Mouse (Mus musculus): ENCODE results near the gene Gm49416. TPM values are rescaled to one million over a fixed set of nuclear protein-coding genes. Genes with fewer than 3 reads are reported as not detected.

The Gm49416 gene
- polyA plus RNA-seq, 1 experiment from 2014 or later, result not detected

DNA sequence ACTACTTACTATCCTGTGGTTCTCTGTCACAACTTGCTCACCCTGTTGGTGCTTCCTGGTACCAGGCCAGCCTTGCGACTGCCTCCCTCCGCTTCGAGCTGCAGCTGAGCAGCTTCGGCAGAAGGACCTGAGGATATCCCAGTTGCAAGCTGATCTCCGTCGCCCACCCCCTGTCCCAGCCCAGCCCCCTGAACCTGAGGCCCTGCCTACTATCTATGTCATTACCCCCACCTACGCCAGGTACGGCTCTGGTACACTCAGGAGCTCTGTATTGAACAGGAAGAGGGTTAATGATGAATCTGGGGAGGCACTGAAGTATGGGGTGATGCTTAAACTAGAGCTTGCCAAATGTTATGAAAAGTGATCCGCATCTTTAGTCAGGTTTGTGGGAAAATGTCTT is 33.0 kb downstream of the Gm49416 start:
- Histone ChIP-seq H3K27me3 (replicated peaks) (no peaks in the 10 kb centered on the region), H3K9me3 (replicated peaks) (no peaks in the 10 kb centered on the region), H3K4me1 (replicated peaks) (peaks cover 15% of the 10 kb centered on the region), H3K4me3 (no peak overlapping the region; the same call in 1 of the 2 replicates), H3K4me2 (peak overlapping the region; percentile 83), H3K27ac (ENCODE audit: poor library complexity, severe bottlenecking) (no peak overlapping the region), H3K9ac (0 out of 2 replicates have a peak overlapping the region, but pooled peaks have one; percentile 25), H3K36me3 (peaks cover 27% of the 10 kb centered on the region)
- no peak for ATAC-seq (ENCODE audit: insufficient number of reproducible peaks, low FRiP score)
- WGBS, result 78% methylated on average over 9 of the region's 9 CpGs

- Histone ChIP-seq H3K27ac (ENCODE audit: poor library complexity, severe bottlenecking) (no peak overlapping the region), H3K9ac (no peak overlapping the region), H3K27me3 (replicated peaks) (no peaks in the 10 kb centered on the region; the same call in 1 of the 2 replicates), H3K36me3 (peaks cover 41% of the 10 kb centered on the region), H3K4me3 (no peak overlapping the region), H3K4me2 (no peak overlapping the region), H3K4me1 (replicated peaks) (peaks cover 19% of the 10 kb centered on the region), H3K9me3 (replicated peaks) (no peaks in the 10 kb centered on the region)
- WGBS, result 92% methylated on average over 2 of the region's 2 CpGs
- no peak for ATAC-seq (ENCODE audit: insufficient number of reproducible peaks, low FRiP score)
Observed at GRCm38 (mm10) chr19:8926766-8927165, 38.0 kb downstream of the Gm49416 start.

GRCm38 (mm10) chr19:8927891-8928525 is 39.3 kb downstream of the Gm49416 start:
- 84% methylated on average over 12 of the region's 12 CpGs for WGBS
- no peak overlapping the region for H3K4me3 ChIP-seq
- no peaks in the 10 kb centered on the region for H3K9me3 ChIP-seq (replicated peaks)
- no peak overlapping the region for H3K9ac ChIP-seq
- no peak overlapping the region for H3K27ac ChIP-seq (ENCODE audit: poor library complexity, severe bottlenecking)
- peaks cover 18% of the 10 kb centered on the region for H3K4me1 ChIP-seq (replicated peaks)
- H3K36me3 ChIP-seq, result peaks cover 40% of the 10 kb centered on the region
- ATAC-seq (ENCODE audit: insufficient number of reproducible peaks, low FRiP score), result no peak
- H3K4me2 ChIP-seq, result no peak overlapping the region
- no peaks in the 10 kb centered on the region; the same call in 1 of the 2 replicates for H3K27me3 ChIP-seq (replicated peaks)

DNA sequence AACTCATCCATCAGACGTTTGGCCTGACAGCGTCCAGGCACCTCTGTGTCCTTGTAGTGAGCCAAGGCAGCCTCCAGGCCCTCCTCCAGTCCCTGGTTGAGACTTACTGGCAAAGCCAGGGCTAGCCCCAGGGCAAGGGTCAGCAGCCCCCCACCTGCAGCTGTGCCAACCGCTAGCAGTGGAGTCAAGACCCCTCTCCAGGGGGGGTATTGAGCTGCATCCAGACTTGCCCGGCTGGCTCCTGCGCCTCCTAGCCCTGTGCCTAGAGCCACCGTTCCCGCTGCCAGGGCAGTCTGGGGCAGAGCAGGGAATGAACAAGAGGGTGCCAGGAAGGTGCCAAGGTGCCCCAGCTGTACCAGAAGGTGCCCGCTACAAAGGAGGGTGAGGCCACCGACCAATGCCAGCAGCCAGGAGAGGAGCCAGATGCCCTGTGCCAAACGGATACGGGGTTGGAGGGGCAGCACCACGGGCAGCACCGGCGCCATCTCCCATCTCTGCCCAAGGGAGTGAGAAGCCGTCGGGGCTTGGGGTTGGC is 40.0 kb downstream of the Gm49416 start:
- Histone ChIP-seq H3K4me1 (replicated peaks) (peaks cover 18% of the 10 kb centered on the region), H3K9ac (peak overlapping the region; percentile 85), H3K36me3 (peaks cover 47% of the 10 kb centered on the region), H3K27ac (ENCODE audit: poor library complexity, severe bottlenecking) (no peak overlapping the region), H3K4me2 (peak overlapping the region; percentile 82), H3K4me3 (peak overlapping the region; percentile 70), H3K27me3 (replicated peaks) (no peaks in the 10 kb centered on the region; the same call in 1 of the 2 replicates), H3K9me3 (replicated peaks) (no peaks in the 10 kb centered on the region)
- 19% methylated on average over 16 of the region's 16 CpGs for WGBS
- no peak for ATAC-seq (ENCODE audit: insufficient number of reproducible peaks, low FRiP score)

GRCm38 (mm10) chr19:8929224-8930088 is 40.7 kb downstream of the Gm49416 start, which contains the start of the genes Rom1 and Eml3:
Gene Rom1 (minus strand): TSS chr19:8929356.
Gene Eml3 (plus strand): TSS chr19:8929552.
- Histone ChIP-seq H3K9ac (peak within 1 kb of the TSS; percentile 85), H3K36me3 (peaks cover 50% of the 10 kb centered on the region), H3K4me1 (replicated peaks) (peaks cover 18% of the 10 kb centered on the region), H3K27ac (ENCODE audit: poor library complexity, severe bottlenecking) (peak within 1 kb of the TSS; percentile 75), H3K4me3 (peak within 1 kb of the TSS; percentile 70), H3K4me2 (peak within 1 kb of the TSS; percentile 82), H3K27me3 (replicated peaks) (no peaks in the 10 kb centered on the region; the same call in 1 of the 2 replicates), H3K9me3 (replicated peaks) (no peaks in the 10 kb centered on the region)
- under 1% methylated on average over 74 of the region's 74 CpGs for WGBS
- peak; percentile 85 for ATAC-seq (ENCODE audit: insufficient number of reproducible peaks, low FRiP score)

GRCm38 (mm10) chr19:8930117-8930516 is 41.4 kb downstream of the Gm49416 start:
- H3K27me3 ChIP-seq (replicated peaks), result no peaks in the 10 kb centered on the region; the same call in 1 of the 2 replicates
- no peaks in the 10 kb centered on the region for H3K9me3 ChIP-seq (replicated peaks)
- 12% methylated on average over 11 of the region's 11 CpGs for WGBS
- H3K4me1 ChIP-seq (replicated peaks), result peaks cover 18% of the 10 kb centered on the region
- peaks cover 55% of the 10 kb centered on the region for H3K36me3 ChIP-seq
- peak overlapping the region; percentile 82 for H3K4me2 ChIP-seq
- no peak overlapping the region for H3K27ac ChIP-seq (ENCODE audit: poor library complexity, severe bottlenecking)
- ATAC-seq (ENCODE audit: insufficient number of reproducible peaks, low FRiP score), result no peak
- peak overlapping the region; percentile 85 for H3K9ac ChIP-seq
- H3K4me3 ChIP-seq, result peak overlapping the region; percentile 70

GRCm38 (mm10) chr19:8930771-8931170 is 42.0 kb downstream of the Gm49416 start:
- Histone ChIP-seq H3K27me3 (replicated peaks) (no peaks in the 10 kb centered on the region; the same call in 1 of the 2 replicates), H3K4me2 (peak overlapping the region; percentile 82), H3K9ac (peak overlapping the region; percentile 85), H3K27ac (ENCODE audit: poor library complexity, severe bottlenecking) (no peak overlapping the region), H3K9me3 (replicated peaks) (no peaks in the 10 kb centered on the region), H3K4me3 (peak overlapping the region; percentile 70), H3K4me1 (replicated peaks) (peaks cover 18% of the 10 kb centered on the region), H3K36me3 (peaks cover 54% of the 10 kb centered on the region)
- ATAC-seq (ENCODE audit: insufficient number of reproducible peaks, low FRiP score), result no peak
- WGBS, result 78% methylated on average over 7 of the region's 7 CpGs

- Histone ChIP-seq H3K4me1 (replicated peaks) (peaks cover 13% of the 10 kb centered on the region), H3K9ac (no peak overlapping the region), H3K27ac (ENCODE audit: poor library complexity, severe bottlenecking) (no peak overlapping the region), H3K9me3 (replicated peaks) (no peaks in the 10 kb centered on the region), H3K36me3 (peaks cover 61% of the 10 kb centered on the region), H3K4me2 (no peak overlapping the region), H3K27me3 (replicated peaks) (no peaks in the 10 kb centered on the region), H3K4me3 (no peak overlapping the region)
- no peak for ATAC-seq (ENCODE audit: insufficient number of reproducible peaks, low FRiP score)
- WGBS, result 91% methylated on average over 2 of the region's 2 CpGs
Observed at GRCm38 (mm10) chr19:8936736-8937135, 48.0 kb downstream of the Gm49416 start.

GRCm38 (mm10) chr19:8940526-8941133 is 51.9 kb downstream of the Gm49416 start:
- Histone ChIP-seq H3K9ac (peak overlapping the region; percentile 77; the same call in 1 of the 2 replicates), H3K36me3 (peaks cover 53% of the 10 kb centered on the region), H3K27me3 (replicated peaks) (no peaks in the 10 kb centered on the region), H3K27ac (ENCODE audit: poor library complexity, severe bottlenecking) (no peak overlapping the region), H3K4me3 (no peak overlapping the region), H3K9me3 (replicated peaks) (no peaks in the 10 kb centered on the region), H3K4me2 (peak overlapping the region; percentile 72), H3K4me1 (replicated peaks) (peaks cover 35% of the 10 kb centered on the region)
- WGBS, result 78% methylated on average over 15 of the region's 15 CpGs
- no peak for ATAC-seq (ENCODE audit: insufficient number of reproducible peaks, low FRiP score)

- peak overlapping the region; percentile 88 for H3K4me3 ChIP-seq
- H3K9me3 ChIP-seq (replicated peaks), result no peaks in the 10 kb centered on the region
- 36% methylated on average over 10 of the region's 10 CpGs for WGBS
- H3K4me2 ChIP-seq, result peak overlapping the region; percentile 72
- peaks cover 35% of the 10 kb centered on the region for H3K4me1 ChIP-seq (replicated peaks)
- H3K27me3 ChIP-seq (replicated peaks), result no peaks in the 10 kb centered on the region
- no peak for ATAC-seq (ENCODE audit: insufficient number of reproducible peaks, low FRiP score)
- H3K9ac ChIP-seq, result peak overlapping the region; percentile 77
- peaks cover 53% of the 10 kb centered on the region for H3K36me3 ChIP-seq
- H3K27ac ChIP-seq (ENCODE audit: poor library complexity, severe bottlenecking), result peak overlapping the region; percentile 70; the same call in 1 of the 2 replicates
Observed at GRCm38 (mm10) chr19:8941136-8941514, 52.4 kb downstream of the Gm49416 start.

Measured in heart, embryonic 12.5 days (tissue).